Mouse (Mus musculus) lung, adult 2 months (tissue): ENCODE measurements around the gene Tpo. TPM values are rescaled to one million over a fixed set of nuclear protein-coding genes. Genes with fewer than 3 reads are reported as not detected.

Source experiments
- DNase-seq: peaks from one replicate; pipeline ENCODE4 v3.0.0; 2022
- H3K4me1 ChIP-seq: fragments of 200-500 bp; 2 replicates; pipeline ENCODE4 v1.6.1; 2011; ENCODE audit warnings: low read length; ENCODE audit not compliant: control insufficient read depth, insufficient read depth
- H3K4me3 ChIP-seq: fragments of 200-500 bp; replicated peaks from 2 replicates; pipeline ENCODE3; 2011; ENCODE audit warnings: low read depth, mild to moderate bottlenecking, control low read depth, low read length; ENCODE audit errors: extremely low read depth
- CTCF ChIP-seq: fragments of 200-500 bp; IDR thresholded peaks from 2 replicates; pipeline ENCODE4 v1.5.1; 2011; ENCODE audit warnings: mild to moderate bottlenecking, low read length, control low read depth; ENCODE audit not compliant: insufficient read depth
- POLR2A ChIP-seq: fragments of 200-500 bp; IDR thresholded peaks from 2 replicates; pipeline ENCODE4 v1.6.1; 2011; ENCODE audit warnings: low read depth, mild to moderate bottlenecking, control low read depth, low read length, borderline replicate concordance; ENCODE audit errors: extremely low read depth
- WGBS: fragments of 180-500 bp; shearing (Covaris S2); methylation state at CpG from one replicate; pipeline ENCODE4 v1.1.7; 2018; 5-methylcytosine and 5-hydroxymethylcytosine counted together
- polyA plus RNA-seq: library from polyadenylated mRNA; depleted of rRNA; stranded (reverse); fragments of >200 nt; gene quantifications from 2 replicates; pipeline ENCODE4 v1.2.3, GENCODE M21; 2012; rRNA removed

The Tpo gene
- polyA plus RNA-seq = not detected in 2 replicates

DNA sequence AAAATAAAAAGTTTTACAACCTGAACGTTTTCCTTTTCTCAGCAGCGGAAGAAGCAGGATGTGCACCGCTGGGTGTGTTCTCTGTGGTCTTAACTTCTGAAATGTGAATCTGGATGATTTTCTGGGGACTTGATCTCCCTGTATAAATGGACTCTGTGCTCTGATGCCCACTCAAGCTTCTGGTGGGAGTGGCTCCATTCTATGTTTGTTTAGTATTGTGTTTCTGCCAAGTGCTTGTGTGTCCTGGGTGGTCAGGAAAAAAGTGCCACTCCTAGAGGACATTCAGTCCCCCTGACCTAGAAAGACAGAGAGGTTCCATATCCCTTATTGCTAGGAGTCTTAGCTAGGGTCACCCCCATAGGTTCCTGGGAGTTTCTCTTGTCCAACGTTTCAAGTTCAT lies at the start of gene Tpo:
Gene Tpo (minus strand): TSS at position 101 of the 400 bp plus-strand sequence.
- DNase-seq = no peak
- TF ChIP-seq POLR2A (no peak), CTCF (no peak)
- Histone ChIP-seq H3K4me3 (no peak within 1 kb of the TSS), H3K4me1 (no peaks in the 10 kb centered on the region)
- WGBS = 77% methylated on average over 4 of the region's 4 CpGs

- 68% methylated on average over 3 of the region's 3 CpGs for WGBS
- TF ChIP-seq POLR2A = no peak
- TF ChIP-seq CTCF = no peak
- Histone ChIP-seq H3K4me3 (no peak overlapping the region), H3K4me1 (no peaks in the 10 kb centered on the region)
- no peak for DNase-seq
These were observed 49.3 kb upstream of the Tpo start for GRCm38 (mm10) chr12:30181721-30182120.

DNA sequence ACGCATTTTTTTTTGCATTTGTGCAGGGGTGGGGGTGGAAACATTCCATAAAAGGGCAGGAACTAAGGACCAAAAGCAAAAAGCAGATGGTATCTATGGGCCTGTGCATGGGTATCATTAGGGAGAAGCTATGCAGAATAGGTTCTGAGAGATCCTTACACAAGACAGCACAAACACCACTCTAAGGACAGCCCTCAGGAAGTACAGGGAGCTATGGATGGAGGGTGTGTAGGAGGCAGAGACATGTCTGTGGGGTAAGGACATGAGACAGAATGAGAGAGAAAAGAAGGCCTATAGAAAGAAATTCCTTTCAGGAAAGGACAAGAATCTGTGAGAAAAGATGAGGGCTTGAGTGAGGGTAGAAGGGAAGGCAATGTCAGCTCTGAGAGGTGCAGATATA lies 47.2 kb upstream of the Tpo start:
- Histone ChIP-seq H3K4me1 (no peaks in the 10 kb centered on the region), H3K4me3 (no peak overlapping the region)
- no peak for DNase-seq
- TF ChIP-seq POLR2A = no peak
- no peak for TF ChIP-seq CTCF
- WGBS = 69% methylated on average over 1 of the region's 1 CpGs

- DNase-seq = no peak
- no peaks in the 10 kb centered on the region for H3K4me1 ChIP-seq
- TF ChIP-seq CTCF = no peak
- no peak for TF ChIP-seq POLR2A
- WGBS = 73% methylated on average over 6 of the region's 6 CpGs
- H3K4me3 ChIP-seq = no peak overlapping the region
These were observed 45.5 kb upstream of the Tpo start for GRCm38 (mm10) chr12:30177966-30178365.

GRCm38 (mm10) chr12:30177529-30177928 lies 45.1 kb upstream of the Tpo start:
- no peak for DNase-seq
- H3K4me3 ChIP-seq = no peak overlapping the region
- no peak for TF ChIP-seq POLR2A
- TF ChIP-seq CTCF = no peak
- no peaks in the 10 kb centered on the region for H3K4me1 ChIP-seq
- 75% methylated on average over 2 of the region's 2 CpGs for WGBS

DNA sequence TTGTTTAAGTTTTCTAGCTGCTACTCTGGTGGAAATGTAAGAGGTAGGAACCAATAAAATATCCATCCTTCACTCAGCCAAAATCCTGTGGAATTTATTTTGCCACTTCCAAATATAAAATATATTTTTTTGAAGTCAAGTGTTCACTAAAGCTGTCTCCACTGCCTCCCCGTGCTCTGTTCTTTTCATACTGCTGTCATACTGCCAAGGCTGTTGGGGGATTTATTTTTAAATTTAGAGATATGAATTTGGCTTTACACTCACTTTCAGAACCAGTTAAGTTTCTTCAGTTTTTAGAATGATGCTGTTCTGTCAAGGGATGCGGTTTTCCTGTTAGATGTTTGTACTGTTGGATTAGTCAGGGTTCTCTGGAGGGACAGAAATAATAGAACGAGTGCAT lies 36.1 kb upstream of the Tpo start:
- DNase-seq = no peak
- H3K4me1 ChIP-seq = no peaks in the 10 kb centered on the region
- no peak overlapping the region for H3K4me3 ChIP-seq
- WGBS = 59% methylated on average over 3 of the region's 3 CpGs
- TF ChIP-seq CTCF = no peak
- no peak for TF ChIP-seq POLR2A

GRCm38 (mm10) chr12:30164538-30164937 lies 32.1 kb upstream of the Tpo start:
- DNase-seq = no peak
- 68% methylated on average over 5 of the region's 5 CpGs for WGBS
- Histone ChIP-seq H3K4me3 (no peak overlapping the region), H3K4me1 (no peaks in the 10 kb centered on the region)
- TF ChIP-seq POLR2A (no peak), CTCF (no peak)

DNA sequence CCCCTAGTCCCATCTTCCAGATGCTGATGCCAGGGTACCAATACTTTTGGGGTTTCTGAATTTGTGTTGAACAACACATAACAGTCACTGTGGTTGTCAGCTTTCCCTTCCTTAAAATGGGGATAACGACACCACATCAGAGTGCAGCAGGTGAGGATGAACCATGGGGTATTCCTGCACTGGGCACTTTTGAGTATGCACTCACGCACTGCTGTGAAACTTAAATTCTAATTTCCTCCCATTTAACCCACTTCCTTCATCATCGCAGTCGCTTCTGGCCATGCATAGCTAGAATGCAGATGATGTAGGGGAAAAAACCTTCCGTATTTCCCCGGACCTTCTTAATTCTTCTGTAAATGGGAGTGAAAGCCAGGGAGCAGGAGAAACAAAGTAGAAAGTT lies 31.6 kb upstream of the Tpo start:
- no peak for DNase-seq
- H3K4me1 ChIP-seq = no peaks in the 10 kb centered on the region
- H3K4me3 ChIP-seq = no peak overlapping the region
- WGBS = 92% methylated on average over 6 of the region's 6 CpGs
- no peak for TF ChIP-seq CTCF
- no peak for TF ChIP-seq POLR2A

GRCm38 (mm10) chr12:30161731-30162406 lies 29.4 kb upstream of the Tpo start:
- Histone ChIP-seq H3K4me3 (no peak overlapping the region), H3K4me1 (no peaks in the 10 kb centered on the region)
- TF ChIP-seq POLR2A (no peak), CTCF (no peak)
- no peak for DNase-seq
- 76% methylated on average over 5 of the region's 5 CpGs for WGBS

- H3K4me3 ChIP-seq = no peak overlapping the region
- no peaks in the 10 kb centered on the region for H3K4me1 ChIP-seq
- 74% methylated on average over 3 of the region's 3 CpGs for WGBS
- no peak for DNase-seq
- TF ChIP-seq POLR2A (no peak), CTCF (no peak)
These were observed 28.1 kb upstream of the Tpo start for GRCm38 (mm10) chr12:30160475-30160874.
